Mouse (Mus musculus) heart, adult 8-10 months (tissue): ENCODE measurements around the gene Actn3. TPM values are rescaled to one million over a fixed set of nuclear protein-coding genes. Genes with fewer than 3 reads are reported as not detected.

Source experiments
- DNase-seq: peaks from one replicate; pipeline ENCODE4 v3.0.0; 2022; ENCODE audit warnings: low spot score
- total RNA-seq, 4 experiments: library from RNA; stranded (reverse); gene quantifications; 2 replicates each; pipeline ENCODE4 v1.2.4; 2022

Actn3 gene
- total RNA-seq, 4 experiments from 2014 or later = 2.0 to 4.3 (median 2.6) TPM

- DNase-seq = no peak
Observed at GRCm38 (mm10) chr19:4811909-4812242, 65.8 kb downstream of the Actn3 start.

Other genes with a start within 250 kb of the Actn3 start
- gene Gm960, start 179.2 kb downstream of the Actn3 start, total RNA-seq = not detected
- under 1 TPM; 0.22 to 0.91 (median 0.50) TPM for gene Sptbn2, start 166.7 kb downstream of the Actn3 start, total RNA-seq
- gene Rbm4b, start 121.4 kb downstream of the Actn3 start, total RNA-seq = 1 to 10 TPM; 5.4 to 8.1 (median 6.3) TPM
- gene Rbm4, start 84.0 kb downstream of the Actn3 start, total RNA-seq = 10 to 100 TPM; 38.2 to 44.5 (median 43.4) TPM
- 10 to 100 TPM; 10.8 to 23.0 (median 16.2) TPM for gene Gm21992, start 66.3 kb downstream of the Actn3 start, total RNA-seq
- 10 to 100 TPM; 16.4 to 23.3 (median 17.3) TPM for gene Rbm14, start 66.3 kb downstream of the Actn3 start, total RNA-seq
- gene Ccs, start 38.6 kb downstream of the Actn3 start, total RNA-seq = 10 to 100 TPM; 22.2 to 32.1 (median 28.6) TPM
- gene Ccdc87, start 38.5 kb downstream of the Actn3 start, total RNA-seq = under 1 TPM in 2 of 4 experiments, not detected in 2; 0.09 to 0.14 TPM
- 10 to 100 TPM; 77.7 to 86.2 (median 81.6) TPM for gene Ctsf, start 22.8 kb downstream of the Actn3 start, total RNA-seq
- gene Zdhhc24, start 759 bp upstream of the Actn3 start, total RNA-seq = 1 to 10 TPM; 2.8 to 4.2 (median 3.4) TPM
- gene Bbs1, start 28.7 kb upstream of the Actn3 start, total RNA-seq = 1 to 10 TPM; 2.6 to 3.2 (median 2.9) TPM
- 10 to 100 TPM; 17.0 to 20.0 (median 18.3) TPM for gene Dpp3, start 50.4 kb upstream of the Actn3 start, total RNA-seq
- 1 to 10 TPM; 3.8 to 7.6 (median 5.2) TPM for gene Peli3, start 65.2 kb upstream of the Actn3 start, total RNA-seq
- 10 to 100 TPM; 62.8 to 74.0 (median 69.9) TPM for gene Mrpl11, start 84.2 kb upstream of the Actn3 start, total RNA-seq
- gene Npas4, start 112.4 kb upstream of the Actn3 start, total RNA-seq = under 1 TPM in 1 of 4 experiments, not detected in 3; 0.08 TPM
- gene Slc29a2, start 146.0 kb upstream of the Actn3 start, total RNA-seq = 10 to 100 TPM in 2 of 4 experiments, 1 to 10 TPM in 2; 8.8 to 11.9 (median 10.6) TPM
- gene B4gat1, start 160.9 kb upstream of the Actn3 start, total RNA-seq = 10 to 100 TPM; 45.0 to 47.2 (median 45.6) TPM
- 1 to 10 TPM; 2.4 to 3.4 (median 2.6) TPM for gene AC124502.3, start 161.0 kb upstream of the Actn3 start, total RNA-seq
- gene Brms1, start 163.4 kb upstream of the Actn3 start, total RNA-seq = 10 to 100 TPM; 13.0 to 17.6 (median 15.6) TPM
- 1 to 10 TPM in 3 of 4 experiments, under 1 TPM in 1; 0.79 to 2.6 (median 2.0) TPM for gene Rin1, start 172.6 kb upstream of the Actn3 start, total RNA-seq
- gene Cd248, start 190.2 kb upstream of the Actn3 start, total RNA-seq = 1 to 10 TPM; 6.8 to 9.3 (median 8.7) TPM
- gene Tmem151a, start 207.6 kb upstream of the Actn3 start, total RNA-seq = 1 to 10 TPM; 2.1 to 3.9 (median 3.2) TPM
- gene Yif1a, start 210.6 kb upstream of the Actn3 start, total RNA-seq = 100 to 1,000 TPM; 104 to 113 (median 111) TPM
- gene Cnih2, start 220.6 kb upstream of the Actn3 start, total RNA-seq = under 1 TPM in 2 of 4 experiments, not detected in 2; 0.19 to 0.27 TPM
- gene Rab1b, start 229.2 kb upstream of the Actn3 start, total RNA-seq = 100 to 1,000 TPM; 185 to 214 (median 210) TPM
- 10 to 100 TPM; 52.1 to 60.3 (median 58.6) TPM for gene Klc2, start 240.7 kb upstream of the Actn3 start, total RNA-seq